Mouse (Mus musculus) G1E (cell line): ENCODE measurements at regions not wholly inside any gene's neighbourhood (a gene's known extent, or its start where the extent isn't known, plus 50 kb on each side); places are given as distances from the start of the nearest gene placed in this dataset.

Experiments
- ATAC-seq: 2 replicates; pipeline ENCODE4 v1.8.0; 2016; ENCODE audit warnings: mild to moderate bottlenecking; ENCODE audit not compliant: insufficient number of reproducible peaks, poor library complexity, low FRiP score, severe bottlenecking; ENCODE audit errors: extremely low read depth
- DNase-seq: peaks from one replicate; pipeline ENCODE4 v3.0.0; 2012; ENCODE audit warnings: low spot score
- H3K27me3 ChIP-seq: 2 replicates; pipeline ENCODE4 v1.6.1; 2012; ENCODE audit warnings: mild to moderate bottlenecking, low read length, inconsistent platforms; ENCODE audit not compliant: insufficient read depth
- H3K36me3 ChIP-seq: replicated peaks from 2 replicates; pipeline ENCODE3; 2012; ENCODE audit warnings: mild to moderate bottlenecking, inconsistent platforms
- H3K4me1 ChIP-seq: 2 replicates; pipeline ENCODE4 v1.6.1; 2012; ENCODE audit warnings: low read depth, low read length, inconsistent platforms, mixed read lengths; ENCODE audit not compliant: insufficient read depth
- H3K4me3 ChIP-seq: 2 replicates; pipeline ENCODE4 v1.5.1; 2012; ENCODE audit warnings: low read depth, mild to moderate bottlenecking, inconsistent platforms, low read length, moderate library complexity, mixed read lengths
- H3K9me3 ChIP-seq: replicated peaks from 2 replicates; pipeline ENCODE4 v1.6.1; 2012; ENCODE audit warnings: inconsistent platforms
- CTCF ChIP-seq: IDR thresholded peaks from 2 replicates; pipeline ENCODE4 v1.5.1; 2012; ENCODE audit warnings: low read depth, low read length, inconsistent platforms, mixed read lengths
- GATA1 ChIP-seq: IDR thresholded peaks from 2 replicates; pipeline ENCODE4 v1.6.1; 2012; ENCODE audit warnings: borderline replicate concordance, low read length, inconsistent platforms, mixed read lengths
- GATA2 ChIP-seq: IDR thresholded peaks from 2 replicates; pipeline ENCODE4 v1.6.1; 2012; ENCODE audit warnings: low read depth, low read length, inconsistent platforms, borderline replicate concordance
- POLR2AphosphoS5 ChIP-seq: IDR thresholded peaks from 2 replicates; pipeline ENCODE4 v1.6.1; 2012; ENCODE audit warnings: low read depth, low read length, inconsistent platforms; ENCODE audit not compliant: insufficient replicate concordance
- TAL1 ChIP-seq: conservative IDR thresholded peaks from 2 replicates; pipeline ENCODE4 v1.6.1; 2012; ENCODE audit warnings: low read depth, low read length, inconsistent platforms, mixed read lengths

GRCm38 (mm10) chr9:98697155-98697554 is 95.7 kb upstream of the Mrps22 start:
- H3K4me3 ChIP-seq = no peak overlapping the region
- H3K27me3 ChIP-seq = no peaks in the 10 kb centered on the region
- TF ChIP-seq GATA1 = no peak
- TF ChIP-seq CTCF = no peak
- no peak for TF ChIP-seq GATA2
- no peak for TF ChIP-seq POLR2AphosphoS5
- TF ChIP-seq TAL1 = no peak
- DNase-seq = no peak
- H3K9me3 ChIP-seq = peaks cover 13% of the 10 kb centered on the region
- H3K4me1 ChIP-seq = no peaks in the 10 kb centered on the region
- H3K36me3 ChIP-seq = no peaks in the 10 kb centered on the region
- ATAC-seq = no peak

GRCm38 (mm10) chr9:98695035-98695434 is 93.6 kb upstream of the Mrps22 start:
- Histone ChIP-seq H3K9me3 (peaks cover 13% of the 10 kb centered on the region), H3K4me1 (no peaks in the 10 kb centered on the region), H3K4me3 (no peak overlapping the region), H3K27me3 (no peaks in the 10 kb centered on the region), H3K36me3 (no peaks in the 10 kb centered on the region)
- DNase-seq = no peak
- no peak for TF ChIP-seq POLR2AphosphoS5
- TF ChIP-seq GATA1 = no peak
- no peak for TF ChIP-seq CTCF
- no peak for TF ChIP-seq GATA2
- TF ChIP-seq TAL1 = no peak
- no peak for ATAC-seq

GRCm38 (mm10) chr9:98690839-98691516 is 89.5 kb upstream of the Mrps22 start:
- no peak for ATAC-seq
- TF ChIP-seq POLR2AphosphoS5 = no peak
- no peak for TF ChIP-seq CTCF
- no peak for TF ChIP-seq GATA1
- no peak for TF ChIP-seq TAL1
- no peak for TF ChIP-seq GATA2
- no peaks in the 10 kb centered on the region for H3K27me3 ChIP-seq
- H3K36me3 ChIP-seq = no peaks in the 10 kb centered on the region
- no peaks in the 10 kb centered on the region for H3K4me1 ChIP-seq
- no peak overlapping the region for H3K4me3 ChIP-seq
- H3K9me3 ChIP-seq = peaks cover 13% of the 10 kb centered on the region
- no peak for DNase-seq

GRCm38 (mm10) chr9:98685548-98685947 is 84.1 kb upstream of the Mrps22 start:
- Histone ChIP-seq H3K4me1 (no peaks in the 10 kb centered on the region), H3K9me3 (peaks cover 20% of the 10 kb centered on the region), H3K36me3 (no peaks in the 10 kb centered on the region), H3K4me3 (no peak overlapping the region), H3K27me3 (no peaks in the 10 kb centered on the region)
- no peak for ATAC-seq
- DNase-seq = no peak
- TF ChIP-seq TAL1 = no peak
- no peak for TF ChIP-seq CTCF
- TF ChIP-seq GATA2 = no peak
- no peak for TF ChIP-seq POLR2AphosphoS5
- no peak for TF ChIP-seq GATA1

- H3K36me3 ChIP-seq = no peaks in the 10 kb centered on the region
- ATAC-seq (no peak), DNase-seq (no peak)
- H3K9me3 ChIP-seq = peaks cover 17% of the 10 kb centered on the region
- no peak overlapping the region for H3K4me3 ChIP-seq
- TF ChIP-seq GATA2 (no peak), CTCF (no peak)
- no peaks in the 10 kb centered on the region for H3K4me1 ChIP-seq
- no peaks in the 10 kb centered on the region for H3K27me3 ChIP-seq
Measured at GRCm38 (mm10) chr9:98684336-98684735, 82.9 kb upstream of the Mrps22 start.

GRCm38 (mm10) chr9:98675612-98676011 is 74.2 kb upstream of the Mrps22 start:
- no peak for TF ChIP-seq TAL1
- no peak for TF ChIP-seq CTCF
- no peak for TF ChIP-seq GATA2
- TF ChIP-seq POLR2AphosphoS5 = no peak
- no peak for TF ChIP-seq GATA1
- no peak for DNase-seq
- no peak overlapping the region for H3K4me3 ChIP-seq
- H3K9me3 ChIP-seq = peaks cover 34% of the 10 kb centered on the region
- H3K4me1 ChIP-seq = no peaks in the 10 kb centered on the region
- no peak for ATAC-seq
- no peaks in the 10 kb centered on the region for H3K36me3 ChIP-seq
- H3K27me3 ChIP-seq = no peaks in the 10 kb centered on the region

GRCm38 (mm10) chr9:98673461-98674114 is 72.1 kb upstream of the Mrps22 start:
- no peaks in the 10 kb centered on the region for H3K36me3 ChIP-seq
- H3K4me1 ChIP-seq = no peaks in the 10 kb centered on the region
- peaks cover 49% of the 10 kb centered on the region for H3K9me3 ChIP-seq
- DNase-seq = no peak
- TF ChIP-seq POLR2AphosphoS5 (no peak), CTCF (no peak), TAL1 (no peak), GATA2 (no peak), GATA1 (no peak)
- H3K4me3 ChIP-seq = no peak overlapping the region
- ATAC-seq = no peak
- no peaks in the 10 kb centered on the region for H3K27me3 ChIP-seq
